Mouse (Mus musculus) forebrain, postnatal 0 days (tissue): ENCODE measurements around the gene Vgll2. TPM values are rescaled to one million over a fixed set of nuclear protein-coding genes. Genes with fewer than 3 reads are reported as not detected.

Source experiments
- ATAC-seq: fragments of 200-750 bp; cut with Nextera tagmentation; 2 replicates; pipeline ENCODE4 v1.8.0; 2017; ENCODE audit warnings: mild to moderate bottlenecking, moderate library complexity
- DNase-seq: peaks from one replicate; pipeline ENCODE4 v3.0.0-alpha.2; 2015
- H3K27ac ChIP-seq: fragments of 300-500 bp; sonication (generic); 2 replicates; pipeline ENCODE4 v1.5.1; 2014; ENCODE audit warnings: low read depth, mild to moderate bottlenecking, antibody characterized with exemption, low read length, moderate library complexity, mixed read lengths
- H3K27me3 ChIP-seq: fragments of 300-500 bp; sonication (generic); 2 replicates; pipeline ENCODE4 v1.6.1; 2014; ENCODE audit warnings: mild to moderate bottlenecking, low read length, mixed read lengths; ENCODE audit not compliant: insufficient read depth
- H3K36me3 ChIP-seq: fragments of 300-500 bp; sonication (generic); 2 replicates; pipeline ENCODE4 v1.6.1; 2014; ENCODE audit warnings: mild to moderate bottlenecking, moderate library complexity; ENCODE audit not compliant: insufficient read depth
- H3K4me1 ChIP-seq: fragments of 300-500 bp; sonication (generic); 2 replicates; pipeline ENCODE4 v1.6.1; 2014; ENCODE audit warnings: antibody characterized with exemption; ENCODE audit not compliant: insufficient read depth
- H3K4me2 ChIP-seq: fragments of 300-500 bp; sonication (generic); 2 replicates; pipeline ENCODE4 v1.6.1; 2014; ENCODE audit warnings: low read depth, mild to moderate bottlenecking, moderate library complexity
- H3K4me3 ChIP-seq: fragments of 300-500 bp; sonication (generic); 2 replicates; pipeline ENCODE4 v1.5.1; 2014; ENCODE audit warnings: low read depth, low read length, mixed read lengths
- H3K9ac ChIP-seq: fragments of 300-500 bp; sonication (generic); 2 replicates; pipeline ENCODE4 v1.6.1; 2014; ENCODE audit warnings: mild to moderate bottlenecking
- H3K9me3 ChIP-seq: fragments of 300-500 bp; sonication (generic); 2 replicates; pipeline ENCODE4 v1.6.1; 2016; ENCODE audit warnings: low read length
- CTCF ChIP-seq: sonication (generic); IDR thresholded peaks from 2 replicates; pipeline ENCODE4 v1.5.1; 2016; ENCODE audit warnings: antibody characterized with exemption, control low read depth, low read depth
- WGBS: fragments of 180-500 bp; shearing (Covaris S2); extraction: QIAGEN DNeasy Blood & Tissue Kit; methylation state at CpG from one replicate; pipeline ENCODE4 v1.1.7; 2014; 5-methylcytosine and 5-hydroxymethylcytosine counted together
- microRNA-seq, 2 experiments: library from miRNA; unstranded; fragments of <30 nt; microRNA quantifications; one replicate each; pipeline ENCODE4; 2016
- polyA plus RNA-seq: library from polyadenylated mRNA; unstranded; fragments of >200 nt; fragmentation: Nextera tagmentation; extraction: Ambion mirVana; gene quantifications from 2 replicates; pipeline ENCODE4 v1.2.1, GENCODE M21; 2015
- total RNA-seq: library from RNA; depleted of rRNA; stranded (reverse); fragments of >200 nt; gene quantifications from 2 replicates; pipeline ENCODE4 v1.2.3, GENCODE M21; 2014; rRNA removed

The Vgll2 gene
- total and polyA plus RNA-seq, 2 experiments from 2014 or later: 1.9 to 2.6 TPM

GRCm38 (mm10) chr10:52028561-52029370, 6.5 kb downstream of the Vgll2 start:
- Histone ChIP-seq H3K4me1 (no peaks in the 10 kb centered on the region), H3K4me3 (no peak overlapping the region), H3K27me3 (peaks cover 62% of the 10 kb centered on the region), H3K9me3 (no peaks in the 10 kb centered on the region), H3K4me2 (no peak overlapping the region), H3K27ac (no peak overlapping the region), H3K9ac (no peak overlapping the region), H3K36me3 (no peaks in the 10 kb centered on the region)
- ATAC-seq: no peak
- WGBS: 4% methylated on average over 11 of the region's 11 CpGs
- TF ChIP-seq CTCF: no peak
- DNase-seq: peak; percentile 27

DNA sequence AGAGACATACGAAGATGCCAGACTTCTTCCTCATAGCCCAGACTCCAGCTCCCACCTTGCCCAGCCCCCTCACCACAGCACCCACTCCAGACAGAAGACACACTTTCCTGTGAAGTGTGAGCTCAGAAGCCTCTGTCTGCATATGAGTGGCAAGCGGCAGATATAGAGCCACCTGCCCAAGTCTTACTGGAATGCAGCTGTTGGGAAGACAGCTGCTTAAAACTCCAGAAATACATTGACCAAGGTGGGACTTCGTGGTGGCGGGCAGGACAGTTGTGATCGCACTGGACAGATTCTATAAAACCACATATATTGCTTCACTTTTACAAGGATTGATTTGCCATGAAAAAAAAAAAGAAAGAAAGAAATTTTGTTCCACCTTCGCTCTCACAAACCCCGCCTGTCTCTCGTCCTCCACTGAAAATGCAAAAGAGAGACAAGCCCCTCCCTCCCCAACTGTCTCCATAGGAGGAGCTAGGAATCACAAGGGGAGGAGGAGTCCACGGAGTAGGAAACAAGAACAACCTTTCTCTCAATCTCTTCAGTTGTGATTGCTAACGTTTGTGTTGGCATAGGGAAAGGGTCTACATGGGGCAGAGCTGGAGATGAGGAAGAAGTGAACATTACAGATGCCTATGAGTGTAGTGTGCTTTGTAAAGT, 7.2 kb downstream of the Vgll2 start:
- DNase-seq: peak; percentile 2
- H3K4me3 ChIP-seq: no peak overlapping the region
- H3K4me1 ChIP-seq: no peaks in the 10 kb centered on the region
- peaks cover 54% of the 10 kb centered on the region for H3K27me3 ChIP-seq
- H3K27ac ChIP-seq: no peak overlapping the region
- WGBS: 3% methylated on average over 10 of the region's 10 CpGs
- H3K4me2 ChIP-seq: no peak overlapping the region
- no peaks in the 10 kb centered on the region for H3K9me3 ChIP-seq
- no peak for ATAC-seq
- H3K9ac ChIP-seq: no peak overlapping the region
- no peak for TF ChIP-seq CTCF
- H3K36me3 ChIP-seq: no peaks in the 10 kb centered on the region

DNA sequence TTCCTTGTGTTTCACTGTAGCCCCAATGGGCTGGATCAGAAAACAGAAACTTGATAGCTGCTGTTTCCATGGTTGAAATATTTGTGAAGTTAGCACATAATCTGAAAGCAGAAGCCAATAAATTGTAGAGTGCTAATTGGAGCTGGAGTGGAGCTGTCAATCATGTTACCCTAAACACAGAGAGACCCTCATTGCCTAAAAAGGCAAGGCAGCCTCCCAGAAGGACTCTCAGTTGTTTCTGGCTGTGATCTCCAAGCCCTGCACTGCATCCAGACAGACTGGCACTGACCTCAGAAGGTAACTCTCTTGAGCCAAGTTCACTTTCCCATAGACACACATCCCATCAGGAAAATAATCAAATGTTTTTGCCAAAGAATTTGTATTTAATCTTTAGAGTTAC, 11.4 kb downstream of the Vgll2 start:
- Histone ChIP-seq H3K9ac (no peak overlapping the region), H3K4me2 (no peak overlapping the region), H3K27me3 (peaks cover 15% of the 10 kb centered on the region), H3K4me3 (no peak overlapping the region), H3K27ac (no peak overlapping the region), H3K9me3 (no peaks in the 10 kb centered on the region), H3K4me1 (no peaks in the 10 kb centered on the region), H3K36me3 (no peaks in the 10 kb centered on the region)
- ATAC-seq: no peak
- DNase-seq: no peak
- TF ChIP-seq CTCF: no peak

DNA sequence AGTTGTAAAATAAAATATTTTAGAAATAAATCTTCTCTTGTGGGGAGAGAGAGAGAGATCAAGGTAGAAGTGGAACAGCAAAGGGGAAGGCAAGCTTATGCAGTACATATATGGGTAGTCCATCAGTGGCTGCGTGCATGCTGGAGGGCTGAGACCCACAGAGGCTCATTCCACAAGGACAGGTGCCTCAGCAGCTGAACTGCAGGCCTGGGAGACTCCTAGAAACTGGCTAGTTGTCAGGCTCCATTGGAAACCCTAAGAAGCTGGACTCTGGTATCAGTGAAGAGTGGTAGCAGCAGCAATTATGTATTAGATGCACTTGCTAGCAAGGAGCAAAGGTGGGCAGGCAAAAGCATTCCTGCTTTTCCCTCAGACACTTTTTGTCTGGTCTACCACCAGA, 17.1 kb downstream of the Vgll2 start:
- Histone ChIP-seq H3K4me3 (no peak overlapping the region), H3K27me3 (no peaks in the 10 kb centered on the region), H3K36me3 (no peaks in the 10 kb centered on the region), H3K9ac (no peak overlapping the region), H3K4me2 (no peak overlapping the region), H3K27ac (no peak overlapping the region), H3K9me3 (no peaks in the 10 kb centered on the region), H3K4me1 (no peaks in the 10 kb centered on the region)
- WGBS: 83% methylated on average over 1 of the region's 1 CpGs
- TF ChIP-seq CTCF: no peak
- DNase-seq: no peak
- ATAC-seq: no peak

- no peaks in the 10 kb centered on the region for H3K36me3 ChIP-seq
- H3K27ac ChIP-seq: no peak overlapping the region
- no peaks in the 10 kb centered on the region for H3K4me1 ChIP-seq
- ATAC-seq (no peak), DNase-seq (no peak)
- H3K4me2 ChIP-seq: no peak overlapping the region
- no peaks in the 10 kb centered on the region for H3K9me3 ChIP-seq
- WGBS: 56% methylated on average over 5 of the region's 5 CpGs
- TF ChIP-seq CTCF: no peak
- no peak overlapping the region for H3K4me3 ChIP-seq
- H3K9ac ChIP-seq: no peak overlapping the region
- H3K27me3 ChIP-seq: no peaks in the 10 kb centered on the region
These were observed 20.8 kb downstream of the Vgll2 start for GRCm38 (mm10) chr10:52043086-52043485.

DNA sequence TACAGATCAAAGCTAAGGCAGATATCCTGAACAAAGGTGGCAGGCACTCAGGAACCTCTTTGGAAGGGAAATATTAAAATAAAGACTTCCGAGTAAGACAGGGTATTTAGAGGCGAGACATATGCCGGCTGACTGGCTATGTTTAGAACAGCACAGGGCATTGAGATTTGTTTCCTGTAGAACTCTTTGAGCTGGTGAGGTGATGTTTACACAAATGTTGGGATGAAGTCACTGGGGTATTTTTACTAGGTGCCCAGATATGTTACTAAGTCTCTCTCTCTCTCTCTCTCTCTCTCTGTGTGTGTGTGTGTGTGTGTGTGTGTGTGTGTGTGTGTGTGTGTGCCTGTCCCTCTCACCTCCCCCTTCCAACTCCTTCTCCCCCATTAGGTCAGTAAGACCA, 26.0 kb downstream of the Vgll2 start:
- no peak overlapping the region for H3K9ac ChIP-seq
- no peak overlapping the region for H3K27ac ChIP-seq
- no peak overlapping the region for H3K4me2 ChIP-seq
- DNase-seq: no peak
- no peak overlapping the region for H3K4me3 ChIP-seq
- H3K9me3 ChIP-seq: no peaks in the 10 kb centered on the region
- H3K27me3 ChIP-seq: no peaks in the 10 kb centered on the region
- ATAC-seq: no peak
- no peak for TF ChIP-seq CTCF
- H3K36me3 ChIP-seq: no peaks in the 10 kb centered on the region
- WGBS: 51% methylated on average over 3 of the region's 3 CpGs
- H3K4me1 ChIP-seq: no peaks in the 10 kb centered on the region

DNA sequence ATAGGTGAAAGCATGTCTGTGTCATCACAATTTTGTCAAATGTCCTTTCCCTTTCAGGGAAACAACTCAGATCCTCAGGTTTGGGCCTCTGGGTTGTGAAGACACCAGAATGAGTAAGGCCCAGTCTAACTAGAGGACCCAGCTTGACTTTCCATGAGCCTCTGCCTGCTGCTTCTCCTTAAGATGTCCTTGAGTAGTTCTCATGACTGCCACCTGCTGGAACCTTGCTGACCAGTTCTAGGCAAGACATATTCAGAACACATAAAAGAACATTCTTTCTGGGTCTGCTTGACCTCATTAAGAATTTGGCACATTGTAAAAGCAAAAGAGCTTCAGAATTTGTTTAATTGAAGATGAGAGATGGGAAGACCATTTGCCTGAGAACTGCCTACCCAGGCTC, 50.2 kb downstream of the Vgll2 start:
- Histone ChIP-seq H3K9ac (no peak overlapping the region), H3K27ac (no peak overlapping the region), H3K4me2 (no peak overlapping the region), H3K4me1 (no peaks in the 10 kb centered on the region), H3K4me3 (no peak overlapping the region), H3K9me3 (no peaks in the 10 kb centered on the region), H3K27me3 (no peaks in the 10 kb centered on the region), H3K36me3 (no peaks in the 10 kb centered on the region)
- TF ChIP-seq CTCF: peak; percentile 50
- DNase-seq: peak; percentile 33
- ATAC-seq: peak; percentile 60; the same call in 1 of the 2 replicates

Small RNA genes lying within 50 kb of the gene (microRNA-seq; reads per million reads assigned to microRNA genes)
- gene Gm24084: 0 reads per million in 2 experiments

Other genes starting within 250 kb of the Vgll2 start
- not detected in 2 replicates for gene Ros1, start 172.7 kb downstream of the Vgll2 start, total RNA-seq
- not detected in 2 replicates for gene Ros1, start 172.7 kb downstream of the Vgll2 start, polyA plus RNA-seq
- gene Dcbld1, start 211.1 kb downstream of the Vgll2 start, total RNA-seq: 8.8 and 11.3 TPM in 2 replicates
- 15.8 and 19.1 TPM in 2 replicates for gene Dcbld1, start 211.1 kb downstream of the Vgll2 start, polyA plus RNA-seq